Mouse (Mus musculus) liver, postnatal 0 days (tissue): ENCODE measurements at regions not wholly inside any gene's neighbourhood (a gene's known extent, or its start where the extent isn't known, plus 50 kb on each side); places are given as distances from the start of the nearest gene placed in this dataset.
A peak's percentile ranks its signal among the peaks of the same experiment; 100 is the strongest.

Experiments
- ATAC-seq: fragments of 200-750 bp; cut with Nextera tagmentation; 2 replicates; pipeline ENCODE4 v1.8.0; 2017; ENCODE audit warnings: mild to moderate bottlenecking, moderate library complexity
- DNase-seq: peaks from one replicate; pipeline ENCODE4 v3.0.0-alpha.2; 2016
- H3K27ac ChIP-seq: fragments of 300-500 bp; sonication (generic); 2 replicates; pipeline ENCODE4 v1.5.1; 2014; ENCODE audit warnings: antibody characterized with exemption, moderate library complexity, mild to moderate bottlenecking, low read depth
- H3K27me3 ChIP-seq: fragments of 300-500 bp; sonication (generic); 2 replicates; pipeline ENCODE4 v1.6.1; 2014; ENCODE audit warnings: low read length, control low read depth, mixed read lengths; ENCODE audit not compliant: insufficient read depth
- H3K36me3 ChIP-seq: fragments of 300-500 bp; sonication (generic); replicated peaks from 2 replicates; pipeline ENCODE4 v1.6.1; 2014; ENCODE audit warnings: mild to moderate bottlenecking, control low read depth, low read length, moderate library complexity, mixed read lengths; ENCODE audit not compliant: insufficient read depth
- H3K4me1 ChIP-seq: fragments of 300-500 bp; sonication (generic); 2 replicates; pipeline ENCODE4 v1.6.1; 2014; ENCODE audit warnings: antibody characterized with exemption, mild to moderate bottlenecking, control low read depth; ENCODE audit not compliant: insufficient read depth
- H3K4me2 ChIP-seq: fragments of 300-500 bp; sonication (generic); 2 replicates; pipeline ENCODE4 v1.6.1; 2014; ENCODE audit warnings: low read depth, mild to moderate bottlenecking, low read length, moderate library complexity, mixed read lengths
- H3K4me3 ChIP-seq: fragments of 300-500 bp; sonication (generic); 2 replicates; pipeline ENCODE4 v1.5.1; 2014; ENCODE audit warnings: low read depth, low read length
- H3K9ac ChIP-seq: fragments of 300-500 bp; sonication (generic); replicated peaks from 2 replicates; pipeline ENCODE4 v1.6.1; 2014; ENCODE audit warnings: mild to moderate bottlenecking, moderate library complexity
- H3K9me3 ChIP-seq: fragments of 300-500 bp; sonication (generic); 2 replicates; pipeline ENCODE4 v1.6.1; 2016; ENCODE audit warnings: mild to moderate bottlenecking, control low read depth, low read length, mixed read lengths
- CTCF ChIP-seq: sonication (generic); IDR thresholded peaks from 2 replicates; pipeline ENCODE4 v1.5.1; 2016; ENCODE audit warnings: antibody characterized with exemption, low read depth
- EP300 ChIP-seq: IDR thresholded peaks from 2 replicates; pipeline ENCODE4 v1.6.1; 2016; ENCODE audit warnings: antibody characterized with exemption, low read depth, mild to moderate bottlenecking
- WGBS: fragments of 180-500 bp; shearing (Covaris S2); extraction: QIAGEN DNeasy Blood & Tissue Kit; methylation state at CpG from one replicate; pipeline ENCODE4 v1.1.7; 2014; ENCODE audit not compliant: insufficient replicate concordance; 5-methylcytosine and 5-hydroxymethylcytosine counted together

DNA sequence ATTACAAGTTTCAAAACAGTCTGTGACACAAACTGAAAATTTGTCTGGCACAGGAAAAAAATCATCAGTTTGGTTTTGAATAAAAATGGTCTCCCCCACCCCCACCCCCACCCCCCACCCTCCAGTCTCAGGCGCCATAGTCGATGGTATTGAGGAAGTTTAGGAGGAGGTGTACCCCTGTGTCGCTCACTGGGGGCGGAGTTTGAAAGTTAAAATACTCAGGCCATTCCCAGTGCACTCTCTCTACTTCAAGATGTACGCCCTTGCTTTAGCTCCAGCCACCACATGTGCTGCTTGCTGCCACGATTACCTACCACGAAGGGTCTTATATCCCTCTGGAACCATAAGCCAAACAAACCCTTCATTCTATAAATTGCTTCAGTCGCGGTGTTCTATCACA, 337.6 kb downstream of the Rapgef2 start:
- Histone ChIP-seq H3K9ac (no peak overlapping the region), H3K36me3 (no peaks in the 10 kb centered on the region), H3K27me3 (no peaks in the 10 kb centered on the region), H3K4me1 (no peaks in the 10 kb centered on the region), H3K27ac (no peak overlapping the region), H3K4me2 (no peak overlapping the region), H3K9me3 (no peaks in the 10 kb centered on the region), H3K4me3 (no peak overlapping the region)
- WGBS = 84% methylated on average over 9 of the region's 9 CpGs
- ATAC-seq (no peak), DNase-seq (no peak)
- no peak for TF ChIP-seq EP300
- TF ChIP-seq CTCF = no peak

DNA sequence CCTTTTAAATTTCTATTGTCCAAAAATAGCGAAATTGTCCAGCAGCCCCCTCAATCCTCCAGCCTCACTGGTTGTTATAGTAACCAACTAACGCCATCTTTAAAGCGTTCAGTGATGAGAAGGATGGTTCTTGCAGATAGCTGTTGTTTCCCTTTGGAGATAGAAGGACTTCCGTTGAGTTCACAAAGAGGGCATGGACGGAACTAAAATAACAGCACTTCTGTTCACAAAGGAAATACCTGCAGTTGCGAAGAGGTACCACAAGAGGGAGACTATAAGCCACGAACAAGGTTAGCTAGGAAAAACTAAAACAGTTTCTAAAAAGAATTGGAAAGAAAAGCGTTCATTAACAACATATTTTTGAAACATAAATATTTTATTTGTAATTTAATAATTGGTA, 338.1 kb downstream of the Rapgef2 start:
- ATAC-seq (no peak), DNase-seq (peak; percentile 24)
- H3K4me1 ChIP-seq = no peaks in the 10 kb centered on the region
- H3K4me2 ChIP-seq = no peak overlapping the region
- H3K27me3 ChIP-seq = no peaks in the 10 kb centered on the region
- no peak overlapping the region for H3K27ac ChIP-seq
- H3K9me3 ChIP-seq = no peaks in the 10 kb centered on the region
- H3K36me3 ChIP-seq = no peaks in the 10 kb centered on the region
- no peak overlapping the region for H3K4me3 ChIP-seq
- no peak overlapping the region for H3K9ac ChIP-seq
- TF ChIP-seq CTCF (peak; percentile 76), EP300 (no peak)
- WGBS = 26% methylated on average over 8 of the region's 8 CpGs

DNA sequence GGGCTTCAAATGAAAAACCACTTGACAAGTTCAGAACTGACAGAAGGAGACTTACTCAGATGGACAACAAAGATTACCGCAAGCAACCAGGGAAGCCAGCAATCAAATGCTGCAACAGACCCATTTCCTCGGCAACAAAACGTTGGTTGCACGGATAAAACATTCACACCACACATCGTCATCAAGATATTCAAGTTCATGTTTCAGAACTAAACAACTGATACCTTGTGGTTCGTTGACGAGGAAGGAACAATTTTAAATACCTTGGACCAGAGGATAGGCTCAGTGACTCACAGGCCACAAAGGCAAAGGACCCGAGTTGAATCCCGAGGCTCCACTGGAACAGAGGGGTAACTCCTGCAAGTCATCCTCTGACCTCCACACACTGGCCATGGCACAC, 339.1 kb downstream of the Rapgef2 start:
- no peak overlapping the region for H3K27ac ChIP-seq
- no peaks in the 10 kb centered on the region for H3K36me3 ChIP-seq
- H3K9ac ChIP-seq = no peak overlapping the region
- no peak for TF ChIP-seq EP300
- no peak for TF ChIP-seq CTCF
- no peak overlapping the region for H3K4me3 ChIP-seq
- DNase-seq (no peak), ATAC-seq (no peak)
- no peak overlapping the region for H3K4me2 ChIP-seq
- no peaks in the 10 kb centered on the region for H3K27me3 ChIP-seq
- 54% methylated on average over 9 of the region's 9 CpGs for WGBS
- H3K9me3 ChIP-seq = no peaks in the 10 kb centered on the region
- no peaks in the 10 kb centered on the region for H3K4me1 ChIP-seq

DNA sequence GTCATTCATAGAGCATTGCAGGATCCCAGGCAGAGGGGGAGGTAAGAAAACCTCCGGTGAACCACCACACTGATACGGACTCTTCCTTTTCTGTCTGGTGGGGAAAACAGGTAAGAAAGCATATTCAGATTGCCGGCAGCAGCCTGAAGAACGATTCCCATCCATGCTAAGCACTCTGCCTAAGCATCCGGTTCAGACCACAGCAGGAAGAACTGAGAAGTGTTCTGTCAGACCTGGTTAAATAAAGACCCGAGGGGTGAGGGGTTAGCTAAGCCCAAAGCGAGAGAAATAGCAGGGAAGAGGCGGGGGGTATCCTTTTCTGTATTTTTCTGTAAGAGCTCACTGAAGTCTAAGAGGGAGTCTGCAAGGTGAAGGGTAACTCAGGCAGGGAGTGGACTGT, 342.1 kb downstream of the Rapgef2 start:
- 38% methylated on average over 8 of the region's 8 CpGs for WGBS
- Histone ChIP-seq H3K4me3 (no peak overlapping the region), H3K9me3 (no peaks in the 10 kb centered on the region), H3K4me1 (no peaks in the 10 kb centered on the region), H3K27ac (no peak overlapping the region), H3K9ac (no peak overlapping the region), H3K36me3 (no peaks in the 10 kb centered on the region), H3K27me3 (no peaks in the 10 kb centered on the region), H3K4me2 (no peak overlapping the region)
- no peak for ATAC-seq
- TF ChIP-seq CTCF (no peak), EP300 (no peak)
- DNase-seq = no peak

DNA sequence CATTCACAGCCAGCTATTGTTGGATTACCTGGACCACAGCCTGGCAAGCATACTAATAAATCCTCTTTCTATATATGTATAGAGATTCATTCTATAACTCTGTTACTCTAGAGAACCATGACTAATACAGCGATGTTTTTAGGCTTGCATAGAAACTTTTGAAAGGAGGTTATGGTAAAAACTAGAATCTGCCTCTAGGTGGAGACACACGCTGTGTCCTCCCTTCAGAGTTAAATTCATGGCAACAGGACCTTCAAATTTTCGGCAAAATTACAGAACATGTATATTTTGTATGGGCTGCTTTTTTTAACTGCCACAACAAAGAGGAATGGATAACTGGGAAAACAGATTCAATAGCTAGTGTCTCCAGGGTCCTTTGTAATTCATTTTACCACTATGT, 353.3 kb downstream of the Rapgef2 start:
- Histone ChIP-seq H3K27ac (no peak overlapping the region), H3K9me3 (no peaks in the 10 kb centered on the region), H3K27me3 (no peaks in the 10 kb centered on the region), H3K4me2 (no peak overlapping the region), H3K4me1 (no peaks in the 10 kb centered on the region), H3K9ac (no peak overlapping the region), H3K4me3 (no peak overlapping the region), H3K36me3 (no peaks in the 10 kb centered on the region)
- DNase-seq = no peak
- 62% methylated on average over 3 of the region's 3 CpGs for WGBS
- no peak for TF ChIP-seq EP300
- TF ChIP-seq CTCF = peak; percentile 31
- no peak for ATAC-seq

DNA sequence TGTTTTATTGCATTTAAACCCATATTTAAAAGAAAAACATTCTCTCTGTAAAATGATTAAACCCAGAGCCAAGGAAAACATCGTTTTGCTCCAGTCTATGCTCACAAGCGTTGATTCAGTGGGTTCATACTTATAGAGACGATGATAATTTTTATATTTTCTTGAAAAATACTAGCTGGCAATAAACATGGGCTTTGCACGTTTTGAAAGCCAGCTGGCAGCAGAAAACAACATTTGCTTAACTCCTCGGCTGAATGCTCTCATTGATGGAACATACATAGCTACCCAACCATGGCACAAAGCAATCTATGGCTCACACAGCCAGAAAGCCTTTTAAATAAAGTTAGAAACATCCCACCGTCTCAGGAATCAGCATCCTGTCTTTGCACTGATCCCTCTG, 366.5 kb downstream of the Rapgef2 start:
- WGBS = 51% methylated on average over 6 of the region's 6 CpGs
- H3K4me2 ChIP-seq = no peak overlapping the region
- H3K9ac ChIP-seq = no peak overlapping the region
- H3K4me3 ChIP-seq = no peak overlapping the region
- no peaks in the 10 kb centered on the region for H3K4me1 ChIP-seq
- no peaks in the 10 kb centered on the region for H3K27me3 ChIP-seq
- ATAC-seq (no peak), DNase-seq (no peak)
- H3K9me3 ChIP-seq = no peaks in the 10 kb centered on the region
- H3K36me3 ChIP-seq = no peaks in the 10 kb centered on the region
- TF ChIP-seq EP300 = no peak
- TF ChIP-seq CTCF = no peak
- H3K27ac ChIP-seq = no peak overlapping the region

DNA sequence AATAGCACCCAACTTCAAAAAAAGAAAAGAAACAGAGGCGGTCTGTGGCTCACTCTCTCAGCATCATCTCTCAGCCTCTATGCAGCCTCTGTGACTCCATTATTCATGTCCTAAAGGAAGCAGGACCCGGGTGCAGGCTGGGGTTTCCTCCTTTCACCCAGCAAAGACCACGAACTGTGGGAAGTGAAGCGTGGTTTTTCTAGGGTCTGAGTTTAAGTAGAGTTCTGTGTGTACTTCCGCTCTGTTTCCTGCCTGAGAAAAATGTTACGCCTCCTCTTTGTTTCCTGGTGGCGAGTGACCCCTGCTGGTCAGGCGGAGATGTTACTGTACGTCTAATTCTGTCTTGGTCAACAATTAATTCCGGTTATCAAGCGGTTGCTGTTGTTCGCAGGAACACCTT, 366.9 kb downstream of the Rapgef2 start:
- Histone ChIP-seq H3K4me2 (peak overlapping the region; percentile 66), H3K27ac (no peak overlapping the region), H3K9ac (no peak overlapping the region), H3K36me3 (no peaks in the 10 kb centered on the region), H3K27me3 (no peaks in the 10 kb centered on the region), H3K9me3 (no peaks in the 10 kb centered on the region), H3K4me1 (no peaks in the 10 kb centered on the region), H3K4me3 (no peak overlapping the region; the same call in 1 of the 2 replicates)
- ATAC-seq (peak; percentile 36), DNase-seq (peak; percentile 79)
- no peak for TF ChIP-seq EP300
- peak; percentile 93 for TF ChIP-seq CTCF
- 13% methylated on average over 12 of the region's 12 CpGs for WGBS
